Mouse (Mus musculus): ENCODE data around the gene Gm5415. TPM values are rescaled to one million over a fixed set of nuclear protein-coding genes. Genes with fewer than 3 reads are reported as not detected.
"Not testable (repeated sequence)": the region's sequence is repeated elsewhere in the genome, so short reads cannot be mapped to it uniquely, and the experiment has no call there.

Gm5415 gene
- 0.04 TPM in 1 of 2 replicates, not detected in the other for polyA plus RNA-seq (2014; fragmentation: Nextera tagmentation; extraction: Ambion mirVana)

GRCm38 (mm10) chr1:32547194-32547593 is at the start of gene Gm5415:
Gm5415 (minus strand) TSS chr1:32547294.
- H3K9me3 ChIP-seq (ENCODE audit: control insufficient read depth, low read length); H3K27ac ChIP-seq (replicated peaks; ENCODE audit: low read depth, low read length); H3K4me2 ChIP-seq (ENCODE audit: low read depth, severe bottlenecking); H3K9ac ChIP-seq (ENCODE audit: low read length); H3K4me1 ChIP-seq (ENCODE audit: control insufficient read depth, insufficient read depth, low read length); H3K36me3 ChIP-seq (ENCODE audit: control insufficient read depth, insufficient read depth, low read length); H3K27me3 ChIP-seq (ENCODE audit: control insufficient read depth, insufficient read depth, low read length); H3K4me3 ChIP-seq (ENCODE audit: low read depth, low read length); DNase-seq (ENCODE audit: low spot score); ATAC-seq (ENCODE audit: insufficient number of reproducible peaks, low FRiP score, low TSS enrichment, low read depth): not testable (repeated sequence)
- 74% methylated on average over 2 of the region's 7 CpGs for WGBS

DNA sequence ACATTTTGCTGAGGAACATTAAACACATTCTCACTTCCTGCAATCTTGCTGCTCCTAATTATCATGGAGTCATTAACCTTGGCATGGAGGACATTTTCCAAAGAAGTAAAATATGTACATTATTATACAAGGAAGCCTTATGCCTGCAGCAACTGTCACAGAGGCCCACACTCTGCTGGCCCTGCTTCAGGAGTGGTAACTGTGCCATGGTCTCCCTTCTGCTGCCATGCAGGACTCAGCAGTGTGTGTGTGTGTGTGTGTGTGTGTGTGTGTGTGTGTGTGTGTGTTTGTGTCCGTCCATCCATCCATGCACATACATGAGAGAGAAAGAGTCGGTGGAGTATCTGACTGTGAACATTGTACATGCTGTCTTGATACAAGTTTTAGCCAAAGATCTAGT is 21.8 kb upstream of the Gm5415 start:
- Histone ChIP-seq H3K4me2 (ENCODE audit: low read depth, severe bottlenecking) (no peak overlapping the region), H3K36me3 (ENCODE audit: control insufficient read depth, insufficient read depth, low read length) (no peaks in the 10 kb centered on the region), H3K4me3 (ENCODE audit: low read depth, low read length) (no peak overlapping the region), H3K9ac (ENCODE audit: low read length) (no peak overlapping the region), H3K27ac (replicated peaks; ENCODE audit: low read depth, low read length) (no peak overlapping the region), H3K9me3 (ENCODE audit: control insufficient read depth, low read length) (no peaks in the 10 kb centered on the region), H3K27me3 (ENCODE audit: control insufficient read depth, insufficient read depth, low read length) (no peaks in the 10 kb centered on the region), H3K4me1 (ENCODE audit: control insufficient read depth, insufficient read depth, low read length) (no peaks in the 10 kb centered on the region)
- WGBS, result 83% methylated on average over 2 of the region's 2 CpGs
- DNase-seq (ENCODE audit: low spot score), result no peak
- no peak for ATAC-seq (ENCODE audit: insufficient number of reproducible peaks, low FRiP score, low TSS enrichment, low read depth)

GRCm38 (mm10) chr1:32553925-32554324 is 6.8 kb upstream of the Gm5415 start:
- no peaks in the 10 kb centered on the region for H3K27me3 ChIP-seq (ENCODE audit: control insufficient read depth, insufficient read depth, low read length)
- DNase-seq (ENCODE audit: low spot score), result no peak
- WGBS, result 39% methylated on average over 4 of the region's 4 CpGs
- no peak for ATAC-seq (ENCODE audit: insufficient number of reproducible peaks, low FRiP score, low TSS enrichment, low read depth)
- H3K9me3 ChIP-seq (ENCODE audit: control insufficient read depth, low read length), result no peaks in the 10 kb centered on the region
- no peak overlapping the region for H3K4me2 ChIP-seq (ENCODE audit: low read depth, severe bottlenecking)
- H3K4me1 ChIP-seq (ENCODE audit: control insufficient read depth, insufficient read depth, low read length), result no peaks in the 10 kb centered on the region
- no peak overlapping the region for H3K27ac ChIP-seq (replicated peaks; ENCODE audit: low read depth, low read length)
- H3K36me3 ChIP-seq (ENCODE audit: control insufficient read depth, insufficient read depth, low read length), result no peaks in the 10 kb centered on the region
- no peak overlapping the region for H3K4me3 ChIP-seq (ENCODE audit: low read depth, low read length)
- H3K9ac ChIP-seq (ENCODE audit: low read length), result no peak overlapping the region

DNA sequence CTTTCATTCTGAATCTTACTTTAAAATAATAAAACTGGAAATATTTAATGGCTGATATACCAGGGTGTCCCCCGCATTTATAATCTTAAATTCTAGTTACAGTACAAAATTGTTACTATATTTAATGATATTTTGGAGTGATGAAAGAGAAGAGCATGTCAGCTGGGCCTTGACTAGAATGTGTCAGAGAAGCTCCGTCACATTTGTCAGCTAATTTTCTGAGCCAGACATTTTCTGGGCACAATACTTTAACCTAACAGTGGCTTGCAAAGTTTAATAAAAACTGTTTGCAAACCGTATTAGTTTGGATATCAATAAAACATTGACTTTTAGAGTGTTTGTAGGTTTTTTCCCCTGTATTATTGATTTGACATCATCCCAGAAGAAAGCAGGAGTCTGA is 6.4 kb upstream of the Gm5415 start:
- H3K9ac ChIP-seq (ENCODE audit: low read length), result no peak overlapping the region
- no peak overlapping the region for H3K4me2 ChIP-seq (ENCODE audit: low read depth, severe bottlenecking)
- no peaks in the 10 kb centered on the region for H3K4me1 ChIP-seq (ENCODE audit: control insufficient read depth, insufficient read depth, low read length)
- 87% methylated on average over 3 of the region's 3 CpGs for WGBS
- H3K27me3 ChIP-seq (ENCODE audit: control insufficient read depth, insufficient read depth, low read length), result no peaks in the 10 kb centered on the region
- H3K9me3 ChIP-seq (ENCODE audit: control insufficient read depth, low read length), result no peaks in the 10 kb centered on the region
- H3K27ac ChIP-seq (replicated peaks; ENCODE audit: low read depth, low read length), result no peak overlapping the region
- ATAC-seq (ENCODE audit: insufficient number of reproducible peaks, low FRiP score, low TSS enrichment, low read depth) (no peak), DNase-seq (ENCODE audit: low spot score) (no peak)
- H3K4me3 ChIP-seq (ENCODE audit: low read depth, low read length), result no peak overlapping the region
- no peaks in the 10 kb centered on the region for H3K36me3 ChIP-seq (ENCODE audit: control insufficient read depth, insufficient read depth, low read length)

DNA sequence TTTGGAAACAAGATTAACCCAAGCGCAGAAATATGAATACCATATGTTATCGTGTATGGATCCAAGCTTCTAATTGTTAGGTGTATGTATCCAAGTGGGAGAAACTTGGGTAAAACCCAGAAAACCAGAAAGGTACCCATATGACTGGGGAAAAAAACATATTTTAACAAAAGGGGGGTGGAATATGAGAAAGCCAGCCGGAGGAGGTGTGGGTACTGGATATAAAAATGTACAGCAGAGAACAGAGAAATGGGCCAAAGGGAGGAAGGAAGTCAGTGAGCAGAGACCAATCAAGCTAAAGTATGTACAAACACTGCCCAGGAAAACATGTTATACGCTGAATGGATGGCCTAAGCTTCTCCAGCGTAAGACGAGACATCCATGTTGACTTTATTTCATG is 43.7 kb downstream of the Gm5415 start:
- no peaks in the 10 kb centered on the region for H3K4me1 ChIP-seq (ENCODE audit: control insufficient read depth, insufficient read depth, low read length)
- WGBS, result 95% methylated on average over 6 of the region's 6 CpGs
- no peak overlapping the region for H3K9ac ChIP-seq (ENCODE audit: low read length)
- ATAC-seq (ENCODE audit: insufficient number of reproducible peaks, low FRiP score, low TSS enrichment, low read depth) (no peak), DNase-seq (ENCODE audit: low spot score) (no peak)
- H3K27me3 ChIP-seq (ENCODE audit: control insufficient read depth, insufficient read depth, low read length), result no peaks in the 10 kb centered on the region
- H3K9me3 ChIP-seq (ENCODE audit: control insufficient read depth, low read length), result no peaks in the 10 kb centered on the region
- H3K4me2 ChIP-seq (ENCODE audit: low read depth, severe bottlenecking), result no peak overlapping the region
- no peaks in the 10 kb centered on the region for H3K36me3 ChIP-seq (ENCODE audit: control insufficient read depth, insufficient read depth, low read length)
- no peak overlapping the region for H3K27ac ChIP-seq (replicated peaks; ENCODE audit: low read depth, low read length)
- H3K4me3 ChIP-seq (ENCODE audit: low read depth, low read length), result no peak overlapping the region

Data from limb, embryonic 11.5 days (tissue).